Mouse (Mus musculus): ENCODE data around the gene Htr5a. TPM values are rescaled to one million over a fixed set of nuclear protein-coding genes. Genes with fewer than 3 reads are reported as not detected.

Htr5a gene
- polyA plus RNA-seq, 1 experiment from 2014 or later, result not detected

DNA sequence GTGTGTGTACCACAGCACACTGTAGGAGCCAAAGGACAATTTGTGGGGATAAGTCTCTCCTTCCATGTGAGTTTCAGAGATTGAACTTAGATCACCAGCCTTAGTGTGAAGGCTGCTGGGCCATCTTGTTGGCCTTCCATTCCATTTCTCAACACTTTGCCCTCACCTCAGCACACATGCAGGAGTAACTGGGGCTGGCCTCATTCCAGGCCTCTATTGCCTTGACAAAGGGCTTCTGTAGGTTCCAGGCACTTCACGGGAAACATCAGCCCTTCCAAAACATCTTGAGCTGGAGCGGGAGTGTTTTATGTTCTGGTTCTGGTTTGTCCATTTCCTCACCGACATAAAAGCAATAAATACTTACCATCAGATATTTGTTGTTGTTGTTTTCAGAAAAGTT, 54.0 kb downstream of the Htr5a start:
- WGBS, result 80% methylated on average over 3 of the region's 3 CpGs
- H3K36me3 ChIP-seq, result no peaks in the 10 kb centered on the region
- no peak for ATAC-seq (ENCODE audit: insufficient number of reproducible peaks, low FRiP score)
- H3K9me3 ChIP-seq (replicated peaks), result peaks cover 7% of the 10 kb centered on the region; the same call in 1 of the 2 replicates
- no peak overlapping the region for H3K27ac ChIP-seq (ENCODE audit: poor library complexity, severe bottlenecking)
- no peak overlapping the region for H3K4me2 ChIP-seq
- no peak overlapping the region for H3K9ac ChIP-seq
- H3K27me3 ChIP-seq (replicated peaks), result no peaks in the 10 kb centered on the region
- no peaks in the 10 kb centered on the region for H3K4me1 ChIP-seq (replicated peaks)
- no peak overlapping the region for H3K4me3 ChIP-seq

DNA sequence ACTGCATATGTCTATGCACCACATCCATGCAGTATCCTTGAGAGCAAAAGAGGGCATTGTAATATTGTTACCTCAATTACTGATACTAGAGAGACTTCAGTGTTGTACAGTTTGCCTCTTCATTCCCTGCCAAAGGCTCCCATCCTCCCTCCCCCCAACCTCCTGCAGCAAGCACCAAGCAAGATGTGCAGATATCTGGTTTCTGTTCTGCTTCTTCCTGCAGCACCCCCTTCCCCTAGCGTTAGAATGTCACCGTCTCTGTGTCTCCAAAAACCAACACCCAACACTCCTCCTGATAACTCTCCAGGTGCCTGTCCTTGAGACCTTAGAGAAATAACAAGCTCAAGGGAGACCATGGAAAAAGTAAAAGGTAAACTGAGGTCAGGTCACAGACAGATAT, 57.8 kb downstream of the Htr5a start:
- Histone ChIP-seq H3K36me3 (no peaks in the 10 kb centered on the region), H3K4me1 (replicated peaks) (no peaks in the 10 kb centered on the region), H3K27me3 (replicated peaks) (no peaks in the 10 kb centered on the region), H3K9ac (no peak overlapping the region), H3K4me3 (no peak overlapping the region), H3K9me3 (replicated peaks) (peaks cover 8% of the 10 kb centered on the region; the same call in 1 of the 2 replicates), H3K27ac (ENCODE audit: poor library complexity, severe bottlenecking) (no peak overlapping the region), H3K4me2 (no peak overlapping the region)
- WGBS, result 54% methylated on average over 2 of the region's 2 CpGs
- ATAC-seq (ENCODE audit: insufficient number of reproducible peaks, low FRiP score), result no peak

DNA sequence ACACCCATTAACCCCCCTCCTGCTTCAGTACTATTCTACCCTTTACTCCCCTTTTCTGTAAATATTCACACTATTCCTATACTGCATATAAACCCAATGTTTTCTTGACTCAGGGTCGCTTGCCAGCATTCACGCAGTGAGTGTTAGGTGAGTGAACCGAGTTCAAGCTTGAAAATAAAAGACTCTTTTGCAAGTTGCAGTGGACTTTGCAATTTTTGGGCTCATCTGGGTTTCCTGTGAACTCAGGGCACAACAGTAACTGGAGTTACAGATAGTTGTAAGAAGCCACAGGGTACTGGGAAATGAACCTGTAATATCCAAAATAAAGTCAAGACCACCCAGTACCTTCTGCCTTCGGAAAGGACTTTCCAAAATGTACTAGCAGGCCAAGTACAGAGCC, 58.2 kb downstream of the Htr5a start:
- no peaks in the 10 kb centered on the region for H3K4me1 ChIP-seq (replicated peaks)
- WGBS, result 77% methylated on average over 4 of the region's 4 CpGs
- H3K36me3 ChIP-seq, result no peaks in the 10 kb centered on the region
- no peak overlapping the region for H3K4me3 ChIP-seq
- peaks cover 8% of the 10 kb centered on the region; the same call in 1 of the 2 replicates for H3K9me3 ChIP-seq (replicated peaks)
- H3K4me2 ChIP-seq, result no peak overlapping the region
- H3K9ac ChIP-seq, result no peak overlapping the region
- no peaks in the 10 kb centered on the region for H3K27me3 ChIP-seq (replicated peaks)
- H3K27ac ChIP-seq (ENCODE audit: poor library complexity, severe bottlenecking), result no peak overlapping the region
- ATAC-seq (ENCODE audit: insufficient number of reproducible peaks, low FRiP score), result no peak

Other genes starting within 250 kb of the Htr5a start
- gene Paxip1, start 50.5 kb upstream of the Htr5a start, polyA plus RNA-seq (2016; fragmentation: Nextera tagmentation; extraction: Ambion mirVana), result 26.2 and 34.1 TPM in 2 replicates
- gene Insig1, start 229.2 kb downstream of the Htr5a start, polyA plus RNA-seq (2016; fragmentation: Nextera tagmentation; extraction: Ambion mirVana), result 34.3 and 37.8 TPM in 2 replicates